Mouse (Mus musculus) heart, postnatal 0 days (tissue): Measurements from ENCODE around the gene Mark3. TPM values are rescaled to one million over a fixed set of nuclear protein-coding genes. Genes with fewer than 3 reads are reported as not detected.

Source experiments
- ATAC-seq: fragments of 200-750 bp; cut with Nextera tagmentation; 2 replicates; pipeline ENCODE4 v1.8.0; 2017; ENCODE audit warnings: low read depth, moderate number of reproducible peaks, moderate library complexity; ENCODE audit not compliant: insufficient read depth
- DNase-seq: peaks from one replicate; pipeline ENCODE4 v3.0.0-alpha.2; 2016; ENCODE audit warnings: low spot score
- H3K27ac ChIP-seq: fragments of 300-500 bp; sonication (generic); 2 replicates; pipeline ENCODE4 v1.5.1; 2014; ENCODE audit warnings: low read depth, mild to moderate bottlenecking
- H3K27me3 ChIP-seq: fragments of 300-500 bp; sonication (generic); 2 replicates; pipeline ENCODE4 v1.6.1; 2014; ENCODE audit warnings: low read length, mixed read lengths; ENCODE audit not compliant: control insufficient read depth, insufficient read depth
- H3K36me3 ChIP-seq: fragments of 300-500 bp; sonication (generic); replicated peaks from 2 replicates; pipeline ENCODE4 v1.6.1; 2014; ENCODE audit warnings: low read length, mixed read lengths; ENCODE audit not compliant: control insufficient read depth, insufficient read depth
- H3K4me1 ChIP-seq: fragments of 300-500 bp; sonication (generic); 2 replicates; pipeline ENCODE4 v1.6.1; 2014; ENCODE audit warnings: antibody characterized with exemption; ENCODE audit not compliant: control insufficient read depth, insufficient read depth
- H3K4me2 ChIP-seq: fragments of 300-500 bp; sonication (generic); 2 replicates; pipeline ENCODE4 v1.6.1; 2014; ENCODE audit warnings: low read depth, mild to moderate bottlenecking, low read length, moderate library complexity
- H3K4me3 ChIP-seq: fragments of 300-500 bp; sonication (generic); 2 replicates; pipeline ENCODE4 v1.5.1; 2014; ENCODE audit warnings: low read depth, low read length
- H3K9ac ChIP-seq: fragments of 300-500 bp; sonication (generic); replicated peaks from 2 replicates; pipeline ENCODE4 v1.6.1; 2014; ENCODE audit warnings: low read depth, low read length, mixed read lengths
- H3K9me3 ChIP-seq: fragments of 300-500 bp; sonication (generic); replicated peaks from 2 replicates; pipeline ENCODE4 v1.6.1; 2016; ENCODE audit warnings: low read length; ENCODE audit not compliant: control insufficient read depth
- CTCF ChIP-seq: IDR thresholded peaks from 2 replicates; pipeline ENCODE4 v1.5.1; 2016; ENCODE audit warnings: antibody characterized with exemption, control low read depth, low read depth
- EP300 ChIP-seq: IDR thresholded peaks from 2 replicates; pipeline ENCODE4 v1.6.1; 2016; ENCODE audit warnings: antibody characterized with exemption, low read depth
- WGBS: fragments of 180-500 bp; shearing (Covaris S2); extraction: QIAGEN DNeasy Blood & Tissue Kit; methylation state at CpG from one replicate; pipeline ENCODE4 v1.1.7; 2014; 5-methylcytosine and 5-hydroxymethylcytosine counted together
- polyA plus RNA-seq: library from polyadenylated mRNA; unstranded; fragments of >200 nt; fragmentation: Nextera tagmentation; extraction: Ambion mirVana; gene quantifications from 2 replicates; pipeline ENCODE4 v1.2.1, GENCODE M21; 2015
- total RNA-seq: library from RNA; depleted of rRNA; stranded (reverse); fragments of >200 nt; gene quantifications from 2 replicates; pipeline ENCODE4 v1.2.3, GENCODE M21; 2014; ENCODE audit warnings: low replicate concordance

The Mark3 gene
- total and polyA plus RNA-seq, 2 experiments from 2014 or later = 20.0 to 66.3 TPM

GRCm38 (mm10) chr12:111663228-111664143, 89.2 kb downstream of the Mark3 start:
- Histone ChIP-seq H3K4me3 (no peak overlapping the region), H3K9me3 (no peaks in the 10 kb centered on the region), H3K9ac (no peak overlapping the region), H3K36me3 (peaks cover 12% of the 10 kb centered on the region; the same call in 1 of the 2 replicates), H3K4me1 (0 out of 2 replicates have a peak, but pooled peaks cover 3% of the 10 kb centered on the region), H3K27ac (peak overlapping the region; percentile 66), H3K4me2 (no peak overlapping the region), H3K27me3 (no peaks in the 10 kb centered on the region)
- peak; percentile 53 for DNase-seq
- WGBS = 56% methylated on average over 17 of the region's 17 CpGs
- no peak for TF ChIP-seq CTCF
- TF ChIP-seq EP300 = no peak
- ATAC-seq = 0 out of 2 replicates have a peak, but pooled peaks have one; percentile 14

GRCm38 (mm10) chr12:111664144-111664634, 89.9 kb downstream of the Mark3 start:
- Histone ChIP-seq H3K9ac (no peak overlapping the region), H3K4me3 (no peak overlapping the region), H3K9me3 (no peaks in the 10 kb centered on the region), H3K36me3 (peaks cover 6% of the 10 kb centered on the region; the same call in 1 of the 2 replicates), H3K4me2 (no peak overlapping the region), H3K27ac (peak overlapping the region; percentile 66), H3K4me1 (0 out of 2 replicates have a peak, but pooled peaks cover 3% of the 10 kb centered on the region), H3K27me3 (no peaks in the 10 kb centered on the region)
- WGBS = 45% methylated on average over 6 of the region's 6 CpGs
- TF ChIP-seq EP300 (no peak), CTCF (no peak)
- ATAC-seq (peak; percentile 13; the same call in 1 of the 2 replicates), DNase-seq (peak; percentile 27)

GRCm38 (mm10) chr12:111665041-111665880, 90.9 kb downstream of the Mark3 start:
- no peak for ATAC-seq
- H3K36me3 ChIP-seq = peaks cover 4% of the 10 kb centered on the region; the same call in 1 of the 2 replicates
- DNase-seq = no peak
- H3K4me3 ChIP-seq = no peak overlapping the region
- no peaks in the 10 kb centered on the region for H3K9me3 ChIP-seq
- peak overlapping the region; percentile 47 for H3K27ac ChIP-seq
- no peaks in the 10 kb centered on the region for H3K27me3 ChIP-seq
- 0 out of 2 replicates have a peak, but pooled peaks cover 4% of the 10 kb centered on the region for H3K4me1 ChIP-seq
- whole genome bisulfite sequencing = 58% methylated on average over 13 of the region's 13 CpGs
- no peak for TF ChIP-seq CTCF
- no peak for TF ChIP-seq EP300
- H3K9ac ChIP-seq = no peak overlapping the region
- H3K4me2 ChIP-seq = no peak overlapping the region

GRCm38 (mm10) chr12:111666380-111666779, 92.1 kb downstream of the Mark3 start:
- Histone ChIP-seq H3K36me3 (no peaks in the 10 kb centered on the region), H3K9ac (no peak overlapping the region), H3K4me2 (no peak overlapping the region), H3K9me3 (no peaks in the 10 kb centered on the region), H3K4me1 (peaks cover 15% of the 10 kb centered on the region), H3K4me3 (no peak overlapping the region), H3K27ac (peak overlapping the region; percentile 47; the same call in 1 of the 2 replicates), H3K27me3 (no peaks in the 10 kb centered on the region)
- ATAC-seq (no peak), DNase-seq (no peak)
- WGBS = 74% methylated on average over 13 of the region's 13 CpGs
- TF ChIP-seq CTCF = no peak
- TF ChIP-seq EP300 = no peak

- TF ChIP-seq CTCF (no peak), EP300 (no peak)
- ATAC-seq (no peak), DNase-seq (no peak)
- 86% methylated on average over 5 of the region's 5 CpGs for WGBS
- H3K27ac ChIP-seq = no peak overlapping the region
- H3K36me3 ChIP-seq = no peaks in the 10 kb centered on the region
- no peaks in the 10 kb centered on the region for H3K9me3 ChIP-seq
- H3K4me3 ChIP-seq = no peak overlapping the region
- H3K4me1 ChIP-seq = peaks cover 19% of the 10 kb centered on the region
- H3K27me3 ChIP-seq = no peaks in the 10 kb centered on the region
- H3K4me2 ChIP-seq = no peak overlapping the region
- H3K9ac ChIP-seq = no peak overlapping the region
Measured at GRCm38 (mm10) chr12:111667421-111667820, 93.1 kb downstream of the Mark3 start.
